ENCODE assay signal across 15 mouse cellular contexts in the genomic region with DNA sequence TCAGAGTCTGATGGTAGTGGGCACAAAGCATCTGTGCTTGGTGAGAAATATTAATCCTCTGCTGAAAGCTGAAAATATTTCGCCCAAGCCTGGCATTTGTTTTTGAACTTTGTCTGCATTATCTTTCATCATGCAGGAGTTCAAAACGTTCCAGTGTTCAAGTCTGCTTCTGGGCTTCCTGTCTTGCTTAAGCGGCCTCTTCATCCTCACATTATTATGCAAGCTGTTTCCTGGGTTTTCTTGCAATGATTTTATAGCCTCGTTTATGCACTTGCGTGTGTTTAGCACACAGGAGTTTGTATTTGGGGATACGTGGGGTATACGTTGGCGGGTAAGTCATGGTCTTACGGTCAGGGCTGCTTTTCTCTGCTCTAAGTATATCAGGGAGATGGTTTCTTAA. TPM values are rescaled to one million over a fixed set of nuclear protein-coding genes. Genes with fewer than 3 reads are reported as not detected.
DNase-seq lines count a peak whose midpoint lies in the region; ATAC-seq and TF ChIP-seq lines count a peak whose summit lies in the region.
"Had no signal": no experiment of that assay in that cellular context is flagged by ENCODE, and none has a peak within 500 bp of the region (broad histone marks: within the 10 kb centered on the region; RNA-seq: fewer than 3 reads in every experiment).

No protein-coding gene starts in this region.

- 50% methylated on average over 9 of the region's 9 CpGs for WGBS in liver, embryonic 14.5 days (ENCODE audit: insufficient replicate concordance)
- WGBS in lung, postnatal 0 days: 68% methylated on average over 9 of the region's 9 CpGs
- WGBS in hindbrain, embryonic 11.5 days: 88% methylated on average over 9 of the region's 9 CpGs

- no peak for TF ChIP-seq EP300 in liver, embryonic 14.5 days (IDR thresholded peaks at IDR 0.05; ENCODE audit: low read depth)
- no peak for TF ChIP-seq EP300 in lung, postnatal 0 days (IDR thresholded peaks at IDR 0.05)

- peak; percentile 55 for DNase-seq in CD4-positive, CD25-positive, alpha-beta regulatory T cell, adult 2 months (ENCODE audit: low read depth, low spot score)
- peak; percentile 34 for DNase-seq in adipocyte (ENCODE audit: low spot score)
- no peak for DNase-seq in liver, embryonic 14.5 days (ENCODE audit: low read depth in 3 of 3, low spot score in 3 of 3)
- peak; percentile 45 for DNase-seq in thymus, postnatal 14 days
- no peak for DNase-seq in left cerebral cortex, adult 9 months (ENCODE audit: low spot score in 2 of 2)
- no peak for DNase-seq in lung, postnatal 0 days (ENCODE audit: low spot score)
- no peak for DNase-seq in hindbrain, embryonic 11.5 days (ENCODE audit: low spot score)
- DNase-seq: adrenal gland, postnatal 14 days; cerebellum, adult 2 months; right cerebral cortex, postnatal 14 days had no signal

- no peak for ATAC-seq in liver, embryonic 14.5 days (ENCODE audit: insufficient read depth)
- no peak for ATAC-seq in lung, postnatal 0 days
- ATAC-seq in hindbrain, embryonic 11.5 days (ENCODE audit: low FRiP score): no peak
- ATAC-seq: forebrain, embryonic 16.5 days had no signal

- peak overlapping the region; percentile 27; the same call in 1 of the 2 replicates for H3K9ac ChIP-seq in liver, embryonic 14.5 days (replicated peaks)
- no peak overlapping the region for H3K9ac ChIP-seq in lung, postnatal 0 days (replicated peaks; ENCODE audit: low read depth)
- no peak overlapping the region for H3K9ac ChIP-seq in hindbrain, embryonic 11.5 days (ENCODE audit: low read depth, low read length)
- H3K9ac ChIP-seq: heart, embryonic 12.5 days; hindbrain, embryonic 15.5 days; lung, embryonic 15.5 days had no signal

- H3K4me2 ChIP-seq in liver, embryonic 14.5 days (ENCODE audit: low read depth): peak overlapping the region; percentile 22
- H3K4me2 ChIP-seq in lung, postnatal 0 days (replicated peaks; ENCODE audit: low read depth, low read length): no peak overlapping the region
- no peak overlapping the region for H3K4me2 ChIP-seq in hindbrain, embryonic 11.5 days (replicated peaks; ENCODE audit: low read depth, low read length)
- H3K4me2 ChIP-seq: heart, embryonic 12.5 days; hindbrain, embryonic 15.5 days; lung, embryonic 15.5 days had no signal

- no peaks in the 10 kb centered on the region for H3K27me3 ChIP-seq in liver, embryonic 14.5 days (ENCODE audit: control insufficient read depth, insufficient read depth, low read length)
- H3K27me3 ChIP-seq in lung, postnatal 0 days (replicated peaks; ENCODE audit: insufficient read depth, low read length): no peaks in the 10 kb centered on the region
- no peaks in the 10 kb centered on the region for H3K27me3 ChIP-seq in hindbrain, embryonic 11.5 days (ENCODE audit: control insufficient read depth, insufficient read depth, low read length)
- H3K27me3 ChIP-seq: heart, embryonic 12.5 days; hindbrain, embryonic 15.5 days; lung, embryonic 15.5 days had no signal

- no peaks in the 10 kb centered on the region for H3K36me3 ChIP-seq in liver, embryonic 14.5 days (replicated peaks; ENCODE audit: control insufficient read depth, insufficient read depth, low read depth)
- no peaks in the 10 kb centered on the region for H3K36me3 ChIP-seq in lung, postnatal 0 days (ENCODE audit: insufficient read depth, low read length)
- H3K36me3 ChIP-seq in hindbrain, embryonic 11.5 days (ENCODE audit: control insufficient read depth, insufficient read depth, low read length): no peaks in the 10 kb centered on the region
- H3K36me3 ChIP-seq: heart, embryonic 12.5 days; hindbrain, embryonic 15.5 days; limb, embryonic 10.5 days; lung, embryonic 15.5 days had no signal

- peak overlapping the region; percentile 82 for H3K27ac ChIP-seq in liver, embryonic 14.5 days
- H3K27ac ChIP-seq in lung, postnatal 0 days (ENCODE audit: low read length): no peak overlapping the region
- no peak overlapping the region for H3K27ac ChIP-seq in hindbrain, embryonic 11.5 days (ENCODE audit: low read depth, low read length)
- H3K27ac ChIP-seq: hindbrain, embryonic 15.5 days; limb, embryonic 10.5 days; lung, embryonic 15.5 days had no signal

- H3K4me1 ChIP-seq in liver, embryonic 14.5 days (replicated peaks; ENCODE audit: control insufficient read depth in 2 of 2, insufficient read depth in 2 of 2, low read length in 1 of 2): peaks cover 69 to 73% of the 10 kb centered on the region in 2 experiments
- H3K4me1 ChIP-seq in lung, postnatal 0 days (ENCODE audit: insufficient read depth, low read depth, low read length): peaks cover under 1% of the 10 kb centered on the region; the same call in 1 of the 2 replicates
- H3K4me1 ChIP-seq in hindbrain, embryonic 11.5 days (replicated peaks; ENCODE audit: control insufficient read depth, insufficient read depth, low read length): no peaks in the 10 kb centered on the region

- no peaks in the 10 kb centered on the region for H3K9me3 ChIP-seq in liver, embryonic 14.5 days (ENCODE audit: control insufficient read depth, low read length)
- no peaks in the 10 kb centered on the region for H3K9me3 ChIP-seq in lung, postnatal 0 days (ENCODE audit: low read length)
- H3K9me3 ChIP-seq in hindbrain, embryonic 11.5 days (ENCODE audit: control insufficient read depth, low read length): no peaks in the 10 kb centered on the region
- H3K9me3 ChIP-seq: heart, embryonic 12.5 days; hindbrain, embryonic 15.5 days; limb, embryonic 10.5 days; lung, embryonic 15.5 days had no signal

- no peak overlapping the region for H3K4me3 ChIP-seq in liver, embryonic 14.5 days (ENCODE audit: insufficient read depth in 1 of 2, low read depth in 2 of 2, low read length in 2 of 2)
- H3K4me3 ChIP-seq in lung, postnatal 0 days (ENCODE audit: low read depth, low read length): no peak overlapping the region
- no peak overlapping the region for H3K4me3 ChIP-seq in hindbrain, embryonic 11.5 days (ENCODE audit: low read depth, low read length)
- H3K4me3 ChIP-seq: heart, embryonic 12.5 days; hindbrain, embryonic 15.5 days; limb, embryonic 10.5 days; lung, embryonic 15.5 days had no signal

- TF ChIP-seq CTCF in liver, embryonic 14.5 days (IDR thresholded peaks at IDR 0.05; ENCODE audit: low read depth): no peak
- TF ChIP-seq CTCF in lung, postnatal 0 days (IDR thresholded peaks at IDR 0.05): no peak

RNA-seq across cellular contexts. Expression of a gene that starts 3.7 kb away (rescaled TPM):
- polyA plus RNA-seq in liver, embryonic 14.5 days (2012; rRNA removed): 3.0 and 6.6 TPM in 2 replicates
- polyA plus RNA-seq in liver, embryonic 14.5 days (2014; fragmentation: Nextera tagmentation; extraction: Ambion mirVana): 16.2 and 16.6 TPM in 2 replicates
- 64.6 and 68.9 TPM in 2 replicates for polyA plus RNA-seq in lung, postnatal 0 days (2015; fragmentation: Nextera tagmentation; extraction: Ambion mirVana)
- 66.9 and 82.4 TPM in 2 replicates for polyA plus RNA-seq in hindbrain, embryonic 11.5 days (2014; fragmentation: Nextera tagmentation; extraction: Ambion mirVana)

RNA-seq across cellular contexts. Expression of a gene that starts 55.8 kb away (rescaled TPM):
- polyA plus RNA-seq in liver, embryonic 14.5 days (2012; rRNA removed): 9.7 and 9.8 TPM in 2 replicates
- 18.9 and 21.1 TPM in 2 replicates for polyA plus RNA-seq in liver, embryonic 14.5 days (2014; fragmentation: Nextera tagmentation; extraction: Ambion mirVana)
- polyA plus RNA-seq in lung, postnatal 0 days (2015; fragmentation: Nextera tagmentation; extraction: Ambion mirVana): 26.7 and 30.2 TPM in 2 replicates
- polyA plus RNA-seq in hindbrain, embryonic 11.5 days (2014; fragmentation: Nextera tagmentation; extraction: Ambion mirVana): 80.9 and 81.1 TPM in 2 replicates

RNA-seq across cellular contexts. Expression of a gene that starts 56.1 kb away (rescaled TPM):
- polyA plus RNA-seq in liver, embryonic 14.5 days (2012; rRNA removed): 14.3 and 26.6 TPM in 2 replicates
- polyA plus RNA-seq in liver, embryonic 14.5 days (2014; fragmentation: Nextera tagmentation; extraction: Ambion mirVana): 55.2 and 61.2 TPM in 2 replicates
- polyA plus RNA-seq in lung, postnatal 0 days (2015; fragmentation: Nextera tagmentation; extraction: Ambion mirVana): 46.7 and 58.4 TPM in 2 replicates
- 139 and 142 TPM in 2 replicates for polyA plus RNA-seq in hindbrain, embryonic 11.5 days (2014; fragmentation: Nextera tagmentation; extraction: Ambion mirVana)

Comparison
In these comparisons a context has a peak if more than half of its experiments do, and no peak if none do; other contexts are left out.
1. DNase-seq: peak in CD4-positive, CD25-positive, alpha-beta regulatory T cell, adult 2 months (single experiment), adipocyte (single experiment) and thymus, postnatal 14 days (single experiment); none in liver, embryonic 14.5 days (0 of 3), left cerebral cortex, adult 9 months (0 of 2), lung, postnatal 0 days (single experiment) and hindbrain, embryonic 11.5 days (single experiment).